Mouse (Mus musculus) CH12.LX (cell line): ENCODE data around the gene Limk2.

Experiments used
- CTCF ChIP-seq, 2 experiments: IDR thresholded peaks in 1 of 2; conservative IDR thresholded peaks in 1 of 2; 2 replicates each; pipeline ENCODE4 v1.5.1; 2011 to 2012; ENCODE audit warnings: low read depth in 2 of 2, low read length in 2 of 2, improper control_type of control experiment in 1 of 2, inconsistent platforms in 1 of 2, mild to moderate bottlenecking in 1 of 2, moderate library complexity in 1 of 2
- NELFE ChIP-seq: IDR thresholded peaks from 2 replicates; pipeline ENCODE4 v1.6.1; 2011; ENCODE audit warnings: low read depth, low read length, improper control_type of control experiment
- POLR2AphosphoS2 ChIP-seq: IDR thresholded peaks from 2 replicates; pipeline ENCODE4 v1.6.1; 2011; ENCODE audit warnings: low read depth, low read length, improper control_type of control experiment
- ZC3H11A ChIP-seq: IDR thresholded peaks from 2 replicates; pipeline ENCODE4 v1.6.1; 2012; ENCODE audit warnings: low read depth, mild to moderate bottlenecking, inconsistent platforms, low read length, improper control_type of control experiment
- ZKSCAN1 ChIP-seq: IDR thresholded peaks from 2 replicates; pipeline ENCODE4 v1.6.1; 2012; ENCODE audit warnings: low read depth, inconsistent platforms, low read length, improper control_type of control experiment, borderline replicate concordance
- ZNF384 ChIP-seq: IDR thresholded peaks from 2 replicates; pipeline ENCODE4 v1.6.1; 2012; ENCODE audit warnings: low read depth, low read length, improper control_type of control experiment, inconsistent platforms

GRCm38 (mm10) chr11:3307875-3308274, 101.1 kb downstream of the Limk2 start:
- TF ChIP-seq ZC3H11A: no peak
- no peak for TF ChIP-seq ZKSCAN1
- TF ChIP-seq ZNF384: no peak
- no peak for TF ChIP-seq CTCF (conservative IDR thresholded peaks at IDR 0.05 in 1 of 2, IDR thresholded peaks at IDR 0.05 in 1 of 2; ENCODE audit: low read depth in 2 of 2, low read length in 2 of 2)
- TF ChIP-seq POLR2AphosphoS2: no peak
- TF ChIP-seq NELFE: no peak
